Mouse (Mus musculus) forebrain, embryonic 13.5 days (tissue): ENCODE measurements around the gene Samsn1. TPM values are rescaled to one million over a fixed set of nuclear protein-coding genes. Genes with fewer than 3 reads are reported as not detected.

ENCODE experiments used
- ATAC-seq: fragments of 200-750 bp; cut with Nextera tagmentation; 2 replicates; pipeline ENCODE4 v1.8.0; 2017
- H3K27ac ChIP-seq: fragments of 300-500 bp; sonication (generic); 2 replicates; pipeline ENCODE4 v1.5.1; 2015; ENCODE audit warnings: inconsistent platforms, mild to moderate bottlenecking, moderate library complexity
- H3K27me3 ChIP-seq: fragments of 300-500 bp; sonication (generic); 2 replicates; pipeline ENCODE4 v1.6.1; 2015; ENCODE audit warnings: mild to moderate bottlenecking, inconsistent platforms
- H3K36me3 ChIP-seq: fragments of 300-500 bp; sonication (generic); 2 replicates; pipeline ENCODE4 v1.6.1; 2015; ENCODE audit warnings: mild to moderate bottlenecking, inconsistent platforms; ENCODE audit not compliant: poor library complexity, severe bottlenecking
- H3K4me1 ChIP-seq: fragments of 300-500 bp; sonication (generic); 2 replicates; pipeline ENCODE4 v1.6.1; 2015; ENCODE audit warnings: inconsistent platforms
- H3K4me2 ChIP-seq: fragments of 300-500 bp; sonication (generic); 2 replicates; pipeline ENCODE4 v1.6.1; 2015; ENCODE audit warnings: inconsistent platforms, mild to moderate bottlenecking, moderate library complexity
- H3K4me3 ChIP-seq: fragments of 300-500 bp; sonication (generic); 2 replicates; pipeline ENCODE4 v1.5.1; 2015; ENCODE audit warnings: mild to moderate bottlenecking, inconsistent platforms
- H3K9ac ChIP-seq: fragments of 300-500 bp; sonication (generic); 2 replicates; pipeline ENCODE4 v1.6.1; 2015; ENCODE audit warnings: mild to moderate bottlenecking, inconsistent platforms
- H3K9me3 ChIP-seq: fragments of 300-500 bp; sonication (generic); replicated peaks from 2 replicates; pipeline ENCODE4 v1.6.1; 2016; ENCODE audit warnings: inconsistent platforms
- WGBS: fragments of 180-500 bp; shearing (Covaris S2); methylation state at CpG from one replicate; pipeline ENCODE4 v1.1.7; 2015; 5-methylcytosine and 5-hydroxymethylcytosine counted together
- polyA plus RNA-seq: library from polyadenylated mRNA; unstranded; fragments of >200 nt; fragmentation: Nextera tagmentation; extraction: Ambion mirVana; gene quantifications from 2 replicates; pipeline ENCODE4 v1.2.1, GENCODE M21; 2015

Gene Samsn1
- polyA plus RNA-seq: 0.69 and 1.3 TPM in 2 replicates

DNA sequence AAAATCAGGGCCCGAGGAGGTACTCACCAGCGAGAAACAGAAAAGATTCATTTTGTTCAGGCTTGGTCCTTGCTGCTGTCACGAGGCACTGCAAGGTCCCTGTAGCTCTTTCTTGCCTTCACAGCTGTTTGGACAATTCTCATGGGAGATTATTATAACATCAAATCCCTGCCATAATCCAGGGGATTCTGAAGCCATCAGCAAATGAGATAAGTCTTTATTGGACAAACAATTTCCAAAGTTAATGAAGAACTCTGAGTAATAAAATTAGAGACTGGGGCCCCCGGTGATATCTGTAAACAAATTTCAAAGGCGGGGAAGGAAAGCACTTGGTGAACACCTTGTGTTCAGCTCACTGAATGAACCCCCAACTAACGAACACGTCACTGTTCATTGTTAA is at the start of gene Samsn1:
Gene Samsn1, minus strand, starts transcription at position 101 of the 400 bp plus-strand sequence.
- no peaks in the 10 kb centered on the region for H3K9me3 ChIP-seq
- WGBS: 59% methylated on average over 7 of the region's 7 CpGs
- no peak within 1 kb of the TSS for H3K4me3 ChIP-seq
- no peak within 1 kb of the TSS for H3K4me2 ChIP-seq
- no peaks in the 10 kb centered on the region for H3K36me3 ChIP-seq
- no peak within 1 kb of the TSS for H3K27ac ChIP-seq
- ATAC-seq: no peak
- H3K27me3 ChIP-seq: no peaks in the 10 kb centered on the region
- no peak within 1 kb of the TSS for H3K9ac ChIP-seq
- no peaks in the 10 kb centered on the region for H3K4me1 ChIP-seq

DNA sequence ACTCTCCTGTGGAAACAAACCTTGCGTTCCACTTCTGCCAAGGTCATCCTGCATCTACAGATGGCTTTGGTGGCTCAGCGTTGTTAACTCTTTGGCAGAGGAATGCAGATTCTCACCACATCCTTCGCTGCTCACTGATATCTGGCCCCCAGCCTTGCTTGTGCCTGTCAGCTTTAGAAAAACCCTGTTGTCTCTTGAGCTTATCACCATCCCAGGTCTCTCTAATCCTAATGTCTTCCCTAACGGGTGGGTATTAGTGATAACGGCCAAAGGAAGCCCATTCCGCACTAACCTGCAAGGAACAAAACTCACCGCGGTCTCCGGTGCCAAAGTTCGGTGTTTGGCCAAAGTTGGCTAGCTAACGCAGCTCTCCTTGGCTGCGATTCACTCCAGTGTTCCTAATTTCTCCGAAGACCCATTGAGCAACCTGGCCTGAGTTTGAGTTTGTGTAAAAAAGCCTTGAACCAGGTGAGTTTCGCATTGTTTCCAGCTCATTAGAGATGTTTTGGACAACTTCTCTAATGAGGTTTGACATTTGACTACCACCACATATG is 44.1 kb upstream of the Samsn1 start:
- ATAC-seq: no peak
- H3K27me3 ChIP-seq: no peaks in the 10 kb centered on the region
- no peak overlapping the region for H3K4me3 ChIP-seq
- H3K9ac ChIP-seq: no peak overlapping the region
- H3K4me2 ChIP-seq: no peak overlapping the region
- no peak overlapping the region for H3K27ac ChIP-seq
- H3K36me3 ChIP-seq: no peaks in the 10 kb centered on the region
- 95% methylated on average over 14 of the region's 14 CpGs for WGBS
- H3K4me1 ChIP-seq: no peaks in the 10 kb centered on the region
- H3K9me3 ChIP-seq: no peaks in the 10 kb centered on the region

DNA sequence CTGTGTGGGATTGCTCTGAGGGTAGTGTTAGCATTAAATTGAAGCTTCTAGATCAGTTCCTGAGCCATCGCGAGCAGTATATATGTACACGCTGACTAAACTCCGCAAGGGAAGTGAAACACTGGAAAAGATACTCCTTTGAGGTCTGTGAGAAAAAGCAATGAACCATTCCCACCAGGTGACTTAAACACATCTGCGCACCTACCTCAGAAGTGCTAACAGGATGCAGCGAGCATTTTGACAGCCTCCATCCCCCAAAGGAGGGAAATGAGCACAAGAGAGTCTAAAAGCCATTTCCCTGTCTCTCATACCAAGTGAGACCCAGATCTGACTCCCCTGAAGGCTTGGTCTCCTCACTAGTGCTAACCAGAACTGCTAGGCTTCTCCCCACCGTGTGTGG is 32.9 kb upstream of the Samsn1 start:
- H3K9me3 ChIP-seq: no peaks in the 10 kb centered on the region
- no peak for ATAC-seq
- no peak overlapping the region for H3K27ac ChIP-seq
- no peaks in the 10 kb centered on the region for H3K36me3 ChIP-seq
- 93% methylated on average over 7 of the region's 7 CpGs for WGBS
- no peaks in the 10 kb centered on the region for H3K4me1 ChIP-seq
- no peak overlapping the region for H3K4me2 ChIP-seq
- no peak overlapping the region for H3K4me3 ChIP-seq
- no peak overlapping the region for H3K9ac ChIP-seq
- no peaks in the 10 kb centered on the region for H3K27me3 ChIP-seq

- Histone ChIP-seq H3K4me2 (no peak overlapping the region), H3K9me3 (no peaks in the 10 kb centered on the region), H3K4me3 (no peak overlapping the region), H3K27me3 (no peaks in the 10 kb centered on the region), H3K9ac (no peak overlapping the region), H3K36me3 (no peaks in the 10 kb centered on the region), H3K4me1 (no peaks in the 10 kb centered on the region), H3K27ac (no peak overlapping the region)
- WGBS: 87% methylated on average over 4 of the region's 4 CpGs
- no peak for ATAC-seq
Measured at GRCm38 (mm10) chr16:76054079-76054478, 32.0 kb upstream of the Samsn1 start.

DNA sequence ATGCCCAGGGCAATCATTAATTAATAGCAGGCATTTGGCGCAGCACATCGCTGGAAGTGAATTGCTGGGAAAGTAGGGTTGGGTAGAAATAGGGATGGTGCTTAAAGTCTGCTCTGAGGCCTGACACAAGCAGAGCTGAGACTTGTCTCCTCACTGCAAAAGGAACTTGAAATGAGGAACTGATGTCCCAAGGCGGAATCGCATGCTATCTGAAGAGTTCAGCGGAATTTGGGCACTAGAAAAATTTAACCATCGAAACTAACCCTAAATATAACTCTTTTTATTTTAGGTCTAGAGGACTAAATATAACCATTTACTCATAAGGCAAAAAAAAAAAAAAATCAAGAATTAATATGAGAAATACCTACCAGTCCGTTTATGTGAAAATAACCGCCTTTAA is 31.5 kb upstream of the Samsn1 start:
- ATAC-seq: no peak
- H3K4me1 ChIP-seq: no peaks in the 10 kb centered on the region
- 91% methylated on average over 8 of the region's 8 CpGs for WGBS

GRCm38 (mm10) chr16:76047066-76047465 is 25.0 kb upstream of the Samsn1 start:
- no peak overlapping the region for H3K4me3 ChIP-seq
- no peaks in the 10 kb centered on the region for H3K27me3 ChIP-seq
- H3K36me3 ChIP-seq: no peaks in the 10 kb centered on the region
- no peak overlapping the region for H3K27ac ChIP-seq
- no peak for ATAC-seq
- WGBS: 75% methylated on average over 3 of the region's 3 CpGs
- no peaks in the 10 kb centered on the region for H3K4me1 ChIP-seq
- H3K4me2 ChIP-seq: no peak overlapping the region
- H3K9me3 ChIP-seq: no peaks in the 10 kb centered on the region
- H3K9ac ChIP-seq: no peak overlapping the region

More for the DNA sequence above, 31.5 kb upstream of the Samsn1 start:
- H3K4me2 ChIP-seq: no peak overlapping the region
- H3K27me3 ChIP-seq: no peaks in the 10 kb centered on the region
- no peak overlapping the region for H3K9ac ChIP-seq
- no peaks in the 10 kb centered on the region for H3K9me3 ChIP-seq
- no peak overlapping the region for H3K4me3 ChIP-seq
- no peaks in the 10 kb centered on the region for H3K36me3 ChIP-seq
- H3K27ac ChIP-seq: no peak overlapping the region

- 89% methylated on average over 6 of the region's 6 CpGs for WGBS
Measured at GRCm38 (mm10) chr16:76040319-76040945, 18.4 kb upstream of the Samsn1 start.

DNA sequence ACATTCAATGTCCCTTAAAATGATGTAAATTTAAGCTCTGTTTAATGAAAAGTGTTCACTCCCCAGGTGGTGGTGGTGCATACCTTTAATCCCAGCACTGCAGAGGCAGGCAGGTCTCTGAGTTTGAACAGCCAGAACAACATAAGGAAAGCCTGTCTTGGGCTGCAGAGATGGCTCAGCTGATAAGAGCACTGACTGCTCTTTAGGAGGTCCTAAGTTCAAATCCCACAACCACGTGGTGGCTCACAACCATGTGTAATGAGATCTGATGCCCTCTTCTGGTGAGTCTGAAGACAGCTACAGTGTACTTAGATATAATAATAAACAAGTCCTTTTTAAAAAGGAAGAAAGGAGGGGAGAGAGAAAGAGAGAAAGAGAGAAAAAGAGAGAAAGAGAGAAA is 2.9 kb downstream of the Samsn1 start:
- Histone ChIP-seq H3K27me3 (no peaks in the 10 kb centered on the region), H3K4me2 (no peak overlapping the region), H3K4me3 (no peak overlapping the region), H3K4me1 (no peaks in the 10 kb centered on the region), H3K36me3 (no peaks in the 10 kb centered on the region), H3K9me3 (no peaks in the 10 kb centered on the region), H3K27ac (no peak overlapping the region), H3K9ac (no peak overlapping the region)
- WGBS: 46% methylated on average over 1 of the region's 1 CpGs
- ATAC-seq: no peak

More at GRCm38 (mm10) chr16:76040319-76040945, 18.4 kb upstream of the Samsn1 start:
- H3K9me3 ChIP-seq: no peaks in the 10 kb centered on the region
- no peaks in the 10 kb centered on the region for H3K36me3 ChIP-seq
- no peak overlapping the region for H3K4me2 ChIP-seq
- no peaks in the 10 kb centered on the region for H3K4me1 ChIP-seq
- H3K4me3 ChIP-seq: no peak overlapping the region
- no peak overlapping the region for H3K27ac ChIP-seq
- no peak overlapping the region for H3K9ac ChIP-seq
- no peak for ATAC-seq
- H3K27me3 ChIP-seq: no peaks in the 10 kb centered on the region

GRCm38 (mm10) chr16:76003812-76004389 is 18.2 kb downstream of the Samsn1 start:
- ATAC-seq: no peak
- no peaks in the 10 kb centered on the region for H3K9me3 ChIP-seq
- H3K4me3 ChIP-seq: no peak overlapping the region
- H3K4me1 ChIP-seq: peaks cover 4% of the 10 kb centered on the region; the same call in 1 of the 2 replicates
- no peaks in the 10 kb centered on the region for H3K27me3 ChIP-seq
- no peak overlapping the region for H3K9ac ChIP-seq
- no peaks in the 10 kb centered on the region for H3K36me3 ChIP-seq
- no peak overlapping the region for H3K4me2 ChIP-seq
- no peak overlapping the region for H3K27ac ChIP-seq
- whole genome bisulfite sequencing: 91% methylated on average over 9 of the region's 9 CpGs

GRCm38 (mm10) chr16:76002870-76003572 is 19.1 kb downstream of the Samsn1 start:
- H3K4me3 ChIP-seq: no peak overlapping the region
- no peaks in the 10 kb centered on the region for H3K36me3 ChIP-seq
- H3K4me2 ChIP-seq: no peak overlapping the region
- no peaks in the 10 kb centered on the region for H3K9me3 ChIP-seq
- no peak overlapping the region for H3K27ac ChIP-seq
- H3K27me3 ChIP-seq: no peaks in the 10 kb centered on the region
- ATAC-seq: no peak
- H3K4me1 ChIP-seq: peaks cover 4% of the 10 kb centered on the region; the same call in 1 of the 2 replicates
- H3K9ac ChIP-seq: no peak overlapping the region
- 93% methylated on average over 3 of the region's 3 CpGs for WGBS

- Histone ChIP-seq H3K4me3 (no peak overlapping the region), H3K27me3 (no peaks in the 10 kb centered on the region), H3K9ac (no peak overlapping the region), H3K4me2 (no peak overlapping the region), H3K36me3 (no peaks in the 10 kb centered on the region), H3K4me1 (peaks cover 4% of the 10 kb centered on the region; the same call in 1 of the 2 replicates), H3K9me3 (no peaks in the 10 kb centered on the region), H3K27ac (no peak overlapping the region)
- WGBS: 86% methylated on average over 12 of the region's 12 CpGs
- ATAC-seq: no peak
Measured at GRCm38 (mm10) chr16:76002287-76002686, 19.8 kb downstream of the Samsn1 start.

GRCm38 (mm10) chr16:76001788-76002187 is 20.3 kb downstream of the Samsn1 start:
- ATAC-seq: 0 out of 2 replicates have a peak, but pooled peaks have one; percentile 19
- 54% methylated on average over 6 of the region's 6 CpGs for WGBS
- Histone ChIP-seq H3K4me3 (no peak overlapping the region), H3K4me1 (peaks cover 4% of the 10 kb centered on the region; the same call in 1 of the 2 replicates), H3K27me3 (no peaks in the 10 kb centered on the region), H3K27ac (no peak overlapping the region), H3K9ac (no peak overlapping the region), H3K4me2 (no peak overlapping the region), H3K9me3 (no peaks in the 10 kb centered on the region), H3K36me3 (no peaks in the 10 kb centered on the region)
